Mouse (Mus musculus) hindbrain, embryonic 13.5 days (tissue): ENCODE data around the gene Snx1. TPM values are rescaled to one million over a fixed set of nuclear protein-coding genes. Genes with fewer than 3 reads are reported as not detected.

Experiments
- ATAC-seq: fragments of 200-750 bp; cut with Nextera tagmentation; 2 replicates; pipeline ENCODE4 v1.8.0; 2017; ENCODE audit warnings: moderate TSS enrichment; ENCODE audit not compliant: low FRiP score
- H3K27ac ChIP-seq: fragments of 300-500 bp; sonication (generic); 2 replicates; pipeline ENCODE4 v1.5.1; 2015; ENCODE audit warnings: inconsistent platforms, mild to moderate bottlenecking, moderate library complexity
- H3K27me3 ChIP-seq: fragments of 300-500 bp; sonication (generic); 2 replicates; pipeline ENCODE4 v1.6.1; 2015; ENCODE audit warnings: mild to moderate bottlenecking, inconsistent platforms
- H3K36me3 ChIP-seq: fragments of 300-500 bp; sonication (generic); 2 replicates; pipeline ENCODE4 v1.6.1; 2015; ENCODE audit warnings: mild to moderate bottlenecking, inconsistent platforms
- H3K4me1 ChIP-seq: fragments of 300-500 bp; sonication (generic); replicated peaks from 2 replicates; pipeline ENCODE4 v1.6.1; 2015; ENCODE audit warnings: inconsistent platforms
- H3K4me2 ChIP-seq: fragments of 300-500 bp; sonication (generic); 2 replicates; pipeline ENCODE4 v1.6.1; 2015; ENCODE audit warnings: inconsistent platforms, mild to moderate bottlenecking, moderate library complexity
- H3K4me3 ChIP-seq: fragments of 300-500 bp; sonication (generic); 2 replicates; pipeline ENCODE4 v1.5.1; 2015; ENCODE audit warnings: mild to moderate bottlenecking, inconsistent platforms
- H3K9ac ChIP-seq: fragments of 300-500 bp; sonication (generic); 2 replicates; pipeline ENCODE4 v1.6.1; 2015; ENCODE audit warnings: mild to moderate bottlenecking, inconsistent platforms
- H3K9me3 ChIP-seq: fragments of 300-500 bp; sonication (generic); 2 replicates; pipeline ENCODE4 v1.6.1; 2016; ENCODE audit warnings: inconsistent platforms
- WGBS: fragments of 180-500 bp; shearing (Covaris S2); methylation state at CpG from one replicate; pipeline ENCODE4 v1.1.7; 2015; 5-methylcytosine and 5-hydroxymethylcytosine counted together
- polyA plus RNA-seq: library from polyadenylated mRNA; unstranded; fragments of >200 nt; fragmentation: Nextera tagmentation; extraction: Ambion mirVana; gene quantifications from 2 replicates; pipeline ENCODE4 v1.2.1, GENCODE M21; 2015

Gene Snx1
- polyA plus RNA-seq, 1 experiment from 2014 or later: 93.1 TPM

DNA sequence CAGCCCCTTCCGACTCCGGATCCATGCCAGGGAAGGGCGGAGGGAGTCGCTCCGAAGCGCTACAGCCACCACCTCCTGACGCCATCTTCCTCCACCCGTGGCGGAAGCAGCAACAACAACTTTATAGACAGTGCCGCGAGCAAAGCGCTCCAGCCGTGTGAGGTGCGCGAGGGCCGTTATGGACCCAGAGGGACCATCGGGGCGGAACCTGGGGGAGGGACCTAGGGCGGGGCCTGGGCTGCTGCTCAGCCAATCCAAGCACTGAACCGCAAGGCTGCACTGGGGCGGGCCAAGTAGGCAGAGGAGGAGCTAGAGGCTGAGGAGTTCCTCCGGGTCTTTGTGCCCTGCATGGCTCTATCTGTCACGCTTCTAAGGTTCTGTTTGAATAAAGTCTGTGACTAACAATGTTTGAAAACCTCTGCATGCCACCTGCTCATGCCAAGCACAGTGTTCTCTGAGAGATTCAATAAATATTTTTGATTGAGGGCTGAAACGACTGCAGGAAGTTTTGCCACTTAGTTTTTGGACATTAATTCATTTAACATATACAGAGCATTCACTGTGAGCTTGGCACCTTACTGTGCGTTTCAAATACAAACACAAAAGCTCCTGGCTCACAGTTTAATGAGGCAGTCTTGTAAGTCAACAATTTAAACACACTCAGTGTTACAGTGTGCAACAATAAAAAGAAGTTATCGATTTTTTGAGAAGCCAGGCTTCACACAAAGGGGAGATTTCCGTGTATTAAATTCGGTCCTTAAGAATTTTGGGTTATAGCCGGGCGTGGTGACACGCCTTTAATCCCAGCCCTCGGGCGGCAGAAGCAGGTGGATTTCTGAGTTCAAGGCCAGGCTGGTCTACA lies 1.5 kb downstream of the Snx1 start:
- H3K36me3 ChIP-seq: no peaks in the 10 kb centered on the region
- 13% methylated on average over 33 of the region's 33 CpGs for WGBS

GRCm38 (mm10) chr9:66124111-66124531 lies 2.3 kb downstream of the Snx1 start:
- H3K27ac ChIP-seq: peak overlapping the region; percentile 95
- H3K9ac ChIP-seq: peak overlapping the region; percentile 91
- peak overlapping the region; percentile 73 for H3K4me2 ChIP-seq
- no peaks in the 10 kb centered on the region for H3K27me3 ChIP-seq
- peak overlapping the region; percentile 84 for H3K4me3 ChIP-seq
- H3K4me1 ChIP-seq: peaks cover 51% of the 10 kb centered on the region
- WGBS: under 1% methylated on average over 12 of the region's 12 CpGs
- no peaks in the 10 kb centered on the region for H3K36me3 ChIP-seq
- H3K9me3 ChIP-seq: no peaks in the 10 kb centered on the region
- ATAC-seq: peak; percentile 34

More for the DNA sequence above, 1.5 kb downstream of the Snx1 start:
- H3K9ac ChIP-seq: peak overlapping the region; percentile 91
- peaks cover 51% of the 10 kb centered on the region for H3K4me1 ChIP-seq
- H3K4me3 ChIP-seq: peak overlapping the region; percentile 84
- peak overlapping the region; percentile 95 for H3K27ac ChIP-seq
- H3K9me3 ChIP-seq: no peaks in the 10 kb centered on the region
- H3K4me2 ChIP-seq: peak overlapping the region; percentile 73
- H3K27me3 ChIP-seq: no peaks in the 10 kb centered on the region
- ATAC-seq: peak; percentile 97

DNA sequence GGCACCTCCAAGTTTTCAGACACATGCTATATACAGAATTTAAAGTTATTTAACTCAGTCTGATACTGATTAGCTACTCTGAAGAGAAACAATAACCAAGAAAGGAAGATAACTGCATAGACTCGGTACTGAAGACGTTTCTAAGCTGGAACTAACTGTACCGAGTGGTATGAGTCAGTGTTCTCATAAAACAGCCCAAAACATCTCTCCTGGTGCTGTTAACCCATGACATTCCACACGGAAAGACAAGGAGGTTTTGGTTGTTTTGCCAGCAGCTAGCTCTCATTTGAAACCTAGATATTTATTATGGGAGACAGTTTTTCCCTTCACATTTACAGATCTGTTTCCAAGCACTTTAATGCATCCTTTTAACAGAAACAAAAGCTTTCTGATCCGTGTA lies 2.7 kb downstream of the Snx1 start:
- Histone ChIP-seq H3K9ac (peak overlapping the region; percentile 91), H3K9me3 (no peaks in the 10 kb centered on the region), H3K36me3 (no peaks in the 10 kb centered on the region), H3K4me3 (peak overlapping the region; percentile 84), H3K27ac (peak overlapping the region; percentile 95), H3K4me1 (peaks cover 51% of the 10 kb centered on the region), H3K4me2 (peak overlapping the region; percentile 73), H3K27me3 (no peaks in the 10 kb centered on the region)
- ATAC-seq: no peak
- WGBS: 16% methylated on average over 5 of the region's 5 CpGs

GRCm38 (mm10) chr9:66121421-66121820 lies 5.0 kb downstream of the Snx1 start:
- ATAC-seq: no peak
- Histone ChIP-seq H3K4me1 (peaks cover 44% of the 10 kb centered on the region), H3K9ac (no peak overlapping the region), H3K27ac (no peak overlapping the region), H3K4me2 (no peak overlapping the region), H3K9me3 (no peaks in the 10 kb centered on the region), H3K36me3 (no peaks in the 10 kb centered on the region), H3K4me3 (no peak overlapping the region), H3K27me3 (no peaks in the 10 kb centered on the region)

DNA sequence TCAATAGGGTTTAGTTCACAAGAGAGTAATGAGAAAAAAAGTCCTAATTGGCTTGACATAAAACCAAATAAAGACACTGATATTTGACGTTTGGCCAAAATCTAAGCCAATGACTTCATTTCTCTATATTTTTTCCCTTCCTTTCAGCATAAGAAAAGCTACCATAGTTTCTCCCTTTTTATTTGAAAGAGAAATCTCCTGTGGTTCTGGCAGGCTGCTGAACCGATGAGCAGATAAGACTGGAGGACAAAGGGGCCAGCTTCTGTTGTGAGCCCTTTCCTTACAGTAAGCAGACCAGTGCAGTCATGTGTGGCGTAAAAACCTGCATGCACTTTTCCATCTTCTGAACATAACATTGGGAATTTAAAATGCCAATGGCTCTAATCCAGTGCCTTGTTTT lies 5.4 kb downstream of the Snx1 start:
- WGBS: 74% methylated on average over 3 of the region's 3 CpGs
- Histone ChIP-seq H3K27ac (no peak overlapping the region), H3K36me3 (no peaks in the 10 kb centered on the region), H3K4me2 (no peak overlapping the region), H3K9ac (no peak overlapping the region), H3K4me1 (peaks cover 43% of the 10 kb centered on the region), H3K9me3 (no peaks in the 10 kb centered on the region), H3K27me3 (no peaks in the 10 kb centered on the region), H3K4me3 (no peak overlapping the region)
- no peak for ATAC-seq

DNA sequence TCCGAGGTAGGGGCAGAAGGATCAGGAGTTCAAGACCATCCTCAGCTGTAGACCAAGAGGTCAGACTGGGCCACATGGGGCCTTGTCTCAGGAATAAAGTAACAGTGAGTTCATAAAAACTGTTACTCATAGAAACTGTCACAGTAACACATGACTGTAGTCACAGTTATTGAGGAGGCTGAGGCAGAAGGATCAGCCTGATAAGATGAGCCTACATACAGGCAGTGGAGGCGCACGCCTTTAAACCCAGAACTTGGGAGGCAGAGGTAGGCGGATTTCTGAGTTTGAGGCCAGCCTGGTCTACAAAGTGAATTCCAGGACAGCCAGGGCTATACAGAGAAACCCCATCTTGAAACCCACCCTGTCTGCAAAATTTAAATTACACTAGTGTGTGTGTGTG lies 6.3 kb downstream of the Snx1 start:
- no peak for ATAC-seq
- WGBS: 98% methylated on average over 4 of the region's 4 CpGs

DNA sequence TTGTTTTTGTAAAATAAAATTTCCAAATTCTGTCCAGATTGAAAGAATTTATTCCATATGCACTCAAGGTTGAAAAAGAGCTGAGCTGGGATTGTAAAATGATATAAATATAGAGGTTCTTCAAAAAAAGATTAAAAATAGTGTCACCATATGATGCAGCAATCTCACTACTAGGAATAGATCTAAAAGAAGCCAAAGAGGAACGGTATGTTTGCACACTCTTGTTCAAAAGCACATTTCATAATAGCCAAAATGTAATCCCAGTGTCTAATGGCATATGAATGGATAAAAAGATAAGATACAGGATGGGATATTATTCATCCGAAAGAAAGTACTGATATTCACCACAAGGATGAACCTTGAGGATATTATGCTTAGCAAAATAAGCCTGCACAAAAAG lies 6.9 kb downstream of the Snx1 start:
- 95% methylated on average over 2 of the region's 2 CpGs for WGBS

More for the DNA sequence above, 6.3 kb downstream of the Snx1 start:
- H3K4me3 ChIP-seq: no peak overlapping the region
- peaks cover 4% of the 10 kb centered on the region for H3K36me3 ChIP-seq
- no peak overlapping the region for H3K4me2 ChIP-seq
- H3K9me3 ChIP-seq: no peaks in the 10 kb centered on the region
- H3K4me1 ChIP-seq: peaks cover 34% of the 10 kb centered on the region
- no peaks in the 10 kb centered on the region for H3K27me3 ChIP-seq
- H3K9ac ChIP-seq: no peak overlapping the region
- no peak overlapping the region for H3K27ac ChIP-seq

GRCm38 (mm10) chr9:66116890-66117289 lies 9.5 kb downstream of the Snx1 start:
- Histone ChIP-seq H3K36me3 (peaks cover 20% of the 10 kb centered on the region), H3K4me2 (no peak overlapping the region), H3K9ac (no peak overlapping the region), H3K9me3 (no peaks in the 10 kb centered on the region), H3K4me1 (peaks cover 15% of the 10 kb centered on the region), H3K27me3 (no peaks in the 10 kb centered on the region), H3K27ac (0 out of 2 replicates have a peak overlapping the region, but pooled peaks have one; percentile 64), H3K4me3 (no peak overlapping the region)
- WGBS: 60% methylated on average over 8 of the region's 8 CpGs
- no peak for ATAC-seq

More for the DNA sequence above, 6.9 kb downstream of the Snx1 start:
- H3K4me3 ChIP-seq: no peak overlapping the region
- H3K27ac ChIP-seq: no peak overlapping the region
- no peak overlapping the region for H3K9ac ChIP-seq
- no peak overlapping the region for H3K4me2 ChIP-seq
- H3K27me3 ChIP-seq: no peaks in the 10 kb centered on the region
- peaks cover 8% of the 10 kb centered on the region for H3K36me3 ChIP-seq
- H3K4me1 ChIP-seq: peaks cover 32% of the 10 kb centered on the region
- no peak for ATAC-seq
- H3K9me3 ChIP-seq: no peaks in the 10 kb centered on the region

GRCm38 (mm10) chr9:66114341-66114740 lies 12.0 kb downstream of the Snx1 start:
- WGBS: 96% methylated on average over 3 of the region's 3 CpGs
- H3K27me3 ChIP-seq: no peaks in the 10 kb centered on the region
- H3K36me3 ChIP-seq: peaks cover 20% of the 10 kb centered on the region
- no peak overlapping the region for H3K9ac ChIP-seq
- ATAC-seq: no peak
- no peaks in the 10 kb centered on the region for H3K9me3 ChIP-seq
- no peak overlapping the region for H3K27ac ChIP-seq
- H3K4me3 ChIP-seq: no peak overlapping the region
- peaks cover 13% of the 10 kb centered on the region for H3K4me1 ChIP-seq
- H3K4me2 ChIP-seq: no peak overlapping the region

DNA sequence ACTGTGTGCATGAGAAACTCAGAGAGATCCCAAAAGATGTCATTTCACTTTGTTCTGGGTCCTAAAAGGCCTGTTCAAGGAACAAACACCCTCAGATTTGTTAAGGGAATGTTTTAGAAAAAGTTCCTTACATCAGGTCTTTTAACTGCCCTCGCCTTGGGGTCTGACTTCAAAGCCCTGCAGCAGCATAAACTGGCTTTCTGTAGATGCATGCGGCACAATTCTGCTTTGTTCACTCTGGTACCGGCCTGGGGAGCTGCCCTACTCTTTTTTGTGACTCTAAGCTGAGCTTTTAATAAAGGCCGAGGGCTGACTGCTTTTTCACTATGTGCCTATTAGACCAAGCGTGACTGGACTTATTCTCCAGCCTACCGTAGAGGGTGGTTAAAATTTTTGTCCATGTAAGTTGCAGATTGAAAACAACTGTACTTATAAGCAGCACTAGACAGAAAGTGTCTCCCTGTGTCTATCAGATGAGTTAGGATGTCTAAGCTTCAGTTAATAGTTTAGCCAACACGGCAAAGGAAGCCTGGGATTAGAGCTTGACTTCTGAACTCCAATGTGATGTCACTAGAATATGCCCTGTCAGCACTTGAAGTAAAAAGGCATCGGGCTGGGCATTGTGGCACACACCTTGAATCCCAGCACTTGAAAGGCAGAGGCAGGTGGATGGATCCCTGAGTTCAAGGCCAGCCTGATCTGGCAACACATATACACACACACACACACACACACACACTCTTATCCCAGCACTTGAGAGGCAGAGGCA lies 15.6 kb downstream of the Snx1 start:
- H3K4me3 ChIP-seq: no peak overlapping the region
- H3K36me3 ChIP-seq: peaks cover 48% of the 10 kb centered on the region
- H3K27ac ChIP-seq: peak overlapping the region; percentile 45
- H3K9ac ChIP-seq: no peak overlapping the region
- no peak overlapping the region for H3K4me2 ChIP-seq
- no peak for ATAC-seq
- WGBS: 31% methylated on average over 8 of the region's 8 CpGs
- peaks cover 7% of the 10 kb centered on the region for H3K4me1 ChIP-seq
- no peaks in the 10 kb centered on the region for H3K9me3 ChIP-seq
- no peaks in the 10 kb centered on the region for H3K27me3 ChIP-seq

DNA sequence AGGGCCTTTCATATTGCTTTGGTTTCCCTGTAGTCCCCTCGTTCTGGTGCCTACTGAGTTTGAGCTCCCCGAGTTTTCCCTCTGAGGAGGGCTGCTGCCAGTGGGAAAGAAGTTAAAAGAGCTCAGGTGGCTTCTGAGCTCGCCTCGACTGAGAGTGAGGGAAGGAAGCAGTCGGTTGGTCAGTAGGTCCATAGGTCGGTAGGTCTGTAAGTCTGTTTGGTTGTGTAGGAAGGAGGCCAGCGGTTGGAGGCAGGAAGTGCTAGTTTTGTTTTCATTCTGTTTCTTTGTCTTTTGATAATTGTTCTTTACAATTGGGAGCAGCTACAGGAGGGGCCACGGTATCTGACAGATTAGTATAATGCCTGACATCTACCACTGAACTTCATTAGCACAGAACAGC lies 16.3 kb downstream of the Snx1 start:
- H3K9ac ChIP-seq: no peak overlapping the region
- H3K4me2 ChIP-seq: no peak overlapping the region
- no peaks in the 10 kb centered on the region for H3K27me3 ChIP-seq
- ATAC-seq: no peak
- H3K9me3 ChIP-seq: no peaks in the 10 kb centered on the region
- H3K4me3 ChIP-seq: no peak overlapping the region
- H3K4me1 ChIP-seq: peaks cover 7% of the 10 kb centered on the region
- peaks cover 51% of the 10 kb centered on the region for H3K36me3 ChIP-seq
- H3K27ac ChIP-seq: peak overlapping the region; percentile 45; the same call in 1 of the 2 replicates
- WGBS: 53% methylated on average over 8 of the region's 8 CpGs

DNA sequence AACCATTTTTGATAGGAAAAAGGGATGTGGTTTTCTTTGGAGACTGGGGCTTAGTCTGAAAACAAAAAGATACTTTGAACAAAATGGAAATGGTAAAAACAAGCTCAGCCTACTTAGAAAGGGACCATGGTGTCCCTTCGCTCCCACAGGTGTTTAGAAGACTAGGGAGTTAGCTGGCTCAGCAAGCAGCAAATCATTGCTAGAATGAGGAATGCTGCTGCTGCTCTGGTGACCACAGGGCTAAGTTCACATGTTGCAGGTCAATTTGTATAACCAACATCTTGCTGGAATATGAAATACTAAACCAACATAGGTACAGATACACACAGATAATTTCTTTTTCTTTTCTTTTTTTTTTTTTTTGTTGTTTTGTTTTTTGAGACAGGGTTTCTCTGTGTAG lies 16.8 kb downstream of the Snx1 start:
- Histone ChIP-seq H3K4me1 (peaks cover 7% of the 10 kb centered on the region), H3K27ac (no peak overlapping the region), H3K4me2 (no peak overlapping the region), H3K4me3 (no peak overlapping the region), H3K9me3 (no peaks in the 10 kb centered on the region), H3K36me3 (peaks cover 53% of the 10 kb centered on the region), H3K27me3 (no peaks in the 10 kb centered on the region), H3K9ac (no peak overlapping the region)
- 100% methylated on average over 1 of the region's 1 CpGs for WGBS
- no peak for ATAC-seq
